Mouse (Mus musculus): ENCODE data around the gene Ascl3. TPM values are rescaled to one million over a fixed set of nuclear protein-coding genes. Genes with fewer than 3 reads are reported as not detected.

Ascl3 gene
- polyA plus RNA-seq, 1 experiment from 2014 or later, result 0.28 TPM

GRCm38 (mm10) chr7:109690101-109690500 is 41.4 kb downstream of the Ascl3 start:
- H3K9me3 ChIP-seq (ENCODE audit: control insufficient read depth, low read length), result no peaks in the 10 kb centered on the region
- H3K9ac ChIP-seq (ENCODE audit: low read length), result no peak overlapping the region
- 0 out of 2 replicates have a peak, but pooled peaks cover 6% of the 10 kb centered on the region for H3K4me1 ChIP-seq (replicated peaks; ENCODE audit: control insufficient read depth, insufficient read depth, low read length)
- no peaks in the 10 kb centered on the region for H3K36me3 ChIP-seq (ENCODE audit: control insufficient read depth, insufficient read depth, low read length)
- H3K4me3 ChIP-seq (ENCODE audit: low read depth, low read length), result no peak overlapping the region
- ATAC-seq (replicated peaks; ENCODE audit: low FRiP score), result no peak
- H3K4me2 ChIP-seq (ENCODE audit: low read depth, low read length, severe bottlenecking), result no peak overlapping the region
- DNase-seq (ENCODE audit: low spot score), result no peak
- H3K27ac ChIP-seq (ENCODE audit: low read depth, low read length), result no peak overlapping the region
- 87% methylated on average over 3 of the region's 3 CpGs for WGBS
- no peaks in the 10 kb centered on the region for H3K27me3 ChIP-seq (ENCODE audit: control insufficient read depth, insufficient read depth, low read length)

GRCm38 (mm10) chr7:109686585-109687128 is 44.9 kb downstream of the Ascl3 start:
- Histone ChIP-seq H3K4me1 (replicated peaks; ENCODE audit: control insufficient read depth, insufficient read depth, low read length) (0 out of 2 replicates have a peak, but pooled peaks cover 6% of the 10 kb centered on the region), H3K9me3 (ENCODE audit: control insufficient read depth, low read length) (no peaks in the 10 kb centered on the region), H3K4me3 (ENCODE audit: low read depth, low read length) (no peak overlapping the region), H3K9ac (ENCODE audit: low read length) (no peak overlapping the region; the same call in 1 of the 2 replicates), H3K4me2 (ENCODE audit: low read depth, low read length, severe bottlenecking) (no peak overlapping the region), H3K36me3 (ENCODE audit: control insufficient read depth, insufficient read depth, low read length) (no peaks in the 10 kb centered on the region), H3K27me3 (ENCODE audit: control insufficient read depth, insufficient read depth, low read length) (no peaks in the 10 kb centered on the region), H3K27ac (ENCODE audit: low read depth, low read length) (no peak overlapping the region)
- DNase-seq (ENCODE audit: low spot score), result no peak
- WGBS, result 44% methylated on average over 9 of the region's 9 CpGs
- no peak for ATAC-seq (replicated peaks; ENCODE audit: low FRiP score)

- Histone ChIP-seq H3K4me1 (replicated peaks; ENCODE audit: control insufficient read depth, insufficient read depth, low read length) (no peaks in the 10 kb centered on the region), H3K9me3 (ENCODE audit: control insufficient read depth, low read length) (no peaks in the 10 kb centered on the region), H3K27ac (ENCODE audit: low read depth, low read length) (no peak overlapping the region), H3K4me3 (ENCODE audit: low read depth, low read length) (no peak overlapping the region), H3K4me2 (ENCODE audit: low read depth, low read length, severe bottlenecking) (no peak overlapping the region), H3K27me3 (ENCODE audit: control insufficient read depth, insufficient read depth, low read length) (no peaks in the 10 kb centered on the region), H3K9ac (ENCODE audit: low read length) (no peak overlapping the region), H3K36me3 (ENCODE audit: control insufficient read depth, insufficient read depth, low read length) (no peaks in the 10 kb centered on the region)
- WGBS, result 86% methylated on average over 1 of the region's 1 CpGs
- DNase-seq (ENCODE audit: low spot score), result no peak
- no peak for ATAC-seq (replicated peaks; ENCODE audit: low FRiP score)
These were observed 50.6 kb downstream of the Ascl3 start for GRCm38 (mm10) chr7:109680879-109681278.

GRCm38 (mm10) chr7:109680284-109680683 is 51.2 kb downstream of the Ascl3 start:
- Histone ChIP-seq H3K27me3 (ENCODE audit: control insufficient read depth, insufficient read depth, low read length) (no peaks in the 10 kb centered on the region), H3K4me3 (ENCODE audit: low read depth, low read length) (no peak overlapping the region), H3K4me2 (ENCODE audit: low read depth, low read length, severe bottlenecking) (no peak overlapping the region), H3K36me3 (ENCODE audit: control insufficient read depth, insufficient read depth, low read length) (no peaks in the 10 kb centered on the region), H3K27ac (ENCODE audit: low read depth, low read length) (no peak overlapping the region), H3K4me1 (replicated peaks; ENCODE audit: control insufficient read depth, insufficient read depth, low read length) (no peaks in the 10 kb centered on the region), H3K9me3 (ENCODE audit: control insufficient read depth, low read length) (no peaks in the 10 kb centered on the region), H3K9ac (ENCODE audit: low read length) (no peak overlapping the region)
- DNase-seq (ENCODE audit: low spot score) (no peak), ATAC-seq (replicated peaks; ENCODE audit: low FRiP score) (no peak)
- 79% methylated on average over 2 of the region's 2 CpGs for WGBS

Other genes with a start within 250 kb of the Ascl3 start
- 0.37 and 0.67 TPM in 2 replicates for gene Trim66, start 223.6 kb downstream of the Ascl3 start, polyA plus RNA-seq (2014; fragmentation: Nextera tagmentation; extraction: Ambion mirVana)
- gene Rpl27a, start 212.6 kb downstream of the Ascl3 start, polyA plus RNA-seq (2014; fragmentation: Nextera tagmentation; extraction: Ambion mirVana), result 103 and 119 TPM in 2 replicates
- 32.8 TPM in 2 replicates for gene St5, start 28.1 kb downstream of the Ascl3 start, polyA plus RNA-seq (2014; fragmentation: Nextera tagmentation; extraction: Ambion mirVana)
- 18.3 and 19.6 TPM in 2 replicates for gene Akip1, start 28.0 kb downstream of the Ascl3 start, polyA plus RNA-seq (2014; fragmentation: Nextera tagmentation; extraction: Ambion mirVana)
- gene BC051019, start 7.9 kb downstream of the Ascl3 start, polyA plus RNA-seq (2014; fragmentation: Nextera tagmentation; extraction: Ambion mirVana), result not detected in 2 replicates
- 45.7 and 47.1 TPM in 2 replicates for gene Tmem9b, start 21.1 kb upstream of the Ascl3 start, polyA plus RNA-seq (2014; fragmentation: Nextera tagmentation; extraction: Ambion mirVana)
- gene Nrip3, start 50.3 kb upstream of the Ascl3 start, polyA plus RNA-seq (2014; fragmentation: Nextera tagmentation; extraction: Ambion mirVana), result 0.83 and 0.87 TPM in 2 replicates
- gene Scube2, start 134.0 kb upstream of the Ascl3 start, polyA plus RNA-seq (2014; fragmentation: Nextera tagmentation; extraction: Ambion mirVana), result 2.3 and 2.5 TPM in 2 replicates
- gene Dennd5a, start 228.7 kb upstream of the Ascl3 start, polyA plus RNA-seq (2014; fragmentation: Nextera tagmentation; extraction: Ambion mirVana), result 52.6 and 55.9 TPM in 2 replicates